ENCODE assay signal across 13 mouse cellular contexts in genomic region chr17:45530346-45530782, GRCm38 (mm10). TPM values are rescaled to one million over a fixed set of nuclear protein-coding genes. Genes with fewer than 3 reads are reported as not detected.
DNase-seq lines count a peak whose midpoint lies in the region; ATAC-seq and TF ChIP-seq lines count a peak whose summit lies in the region.
"Had no signal": no experiment of that assay in that cellular context is flagged by ENCODE, and none has a peak within 500 bp of the region (broad histone marks: within the 10 kb centered on the region; RNA-seq: fewer than 3 reads in every experiment).

No protein-coding gene starts in this region.

- peaks cover 14% of the 10 kb centered on the region; the same call in 1 of the 2 replicates for H3K27me3 ChIP-seq in hindbrain, embryonic 14.5 days (ENCODE audit: control insufficient read depth, insufficient read depth, low read length)
- peaks cover 74% of the 10 kb centered on the region for H3K27me3 ChIP-seq in hindbrain, embryonic 10.5 days (ENCODE audit: insufficient read depth, poor library complexity, severe bottlenecking)

- WGBS in hindbrain, embryonic 14.5 days: 40% methylated on average over 13 of the region's 13 CpGs
- 60% methylated on average over 13 of the region's 13 CpGs for WGBS in hindbrain, embryonic 10.5 days

- no peaks in the 10 kb centered on the region for H3K4me1 ChIP-seq in hindbrain, embryonic 14.5 days (replicated peaks; ENCODE audit: control insufficient read depth, insufficient read depth, low read length)
- H3K4me1 ChIP-seq in hindbrain, embryonic 10.5 days (replicated peaks): peaks cover 12% of the 10 kb centered on the region; the same call in 1 of the 2 replicates

- H3K4me3 ChIP-seq in hindbrain, embryonic 14.5 days (replicated peaks; ENCODE audit: low read length): no peak overlapping the region
- H3K4me3 ChIP-seq in hindbrain, embryonic 10.5 days: no peak overlapping the region
- no peak overlapping the region for H3K4me3 ChIP-seq in left cerebral cortex, adult 2 months
- H3K4me3 ChIP-seq in gastrocnemius, adult 2 months: no peak overlapping the region
- H3K4me3 ChIP-seq: heart, adult 2 months; limb, embryonic 10.5 days had no signal

- no peak overlapping the region for H3K4me2 ChIP-seq in hindbrain, embryonic 14.5 days (replicated peaks)

- no peak overlapping the region for H3K9ac ChIP-seq in hindbrain, embryonic 14.5 days

- no peaks in the 10 kb centered on the region for H3K36me3 ChIP-seq in hindbrain, embryonic 14.5 days (replicated peaks; ENCODE audit: control insufficient read depth, insufficient read depth)
- no peaks in the 10 kb centered on the region for H3K36me3 ChIP-seq in hindbrain, embryonic 10.5 days
- H3K36me3 ChIP-seq: limb, embryonic 10.5 days had no signal

- no peak for TF ChIP-seq CTCF in left cerebral cortex, adult 2 months (IDR thresholded peaks at IDR 0.05)
- TF ChIP-seq CTCF in gastrocnemius, adult 2 months (IDR thresholded peaks at IDR 0.05): no peak

- ATAC-seq in hindbrain, embryonic 14.5 days (ENCODE audit: low FRiP score): peak; percentile 71; the same call in 1 of the 2 replicates
- ATAC-seq: midbrain, embryonic 16.5 days had no signal

- DNase-seq in hindbrain, embryonic 14.5 days (ENCODE audit: low spot score): peak; percentile 42
- DNase-seq in hindbrain, embryonic 10.5 days (ENCODE audit: low spot score): no peak
- DNase-seq in ES-CJ7 (ENCODE audit: low read depth, low spot score): peak; percentile 56
- DNase-seq in cerebellum, adult 9-10 months: peak; percentile 95
- DNase-seq in left cerebral cortex, adult 2 months (ENCODE audit: extremely low spot score in 1 of 2, low spot score in 2 of 2): peak; percentile 64 to 81
- no peak for DNase-seq in gastrocnemius, adult 2 months
- no peak for DNase-seq in c-Kit-positive CD71-positive TER-119-positive erythroid progenitor cells, embryonic 14.5 days (ENCODE audit: low spot score)
- no peak for DNase-seq in adrenal gland, postnatal 4 days (ENCODE audit: low spot score in 2 of 2)
- DNase-seq: heart, adult 2 months; lung, adult 2 months had no signal

- no peaks in the 10 kb centered on the region for H3K9me3 ChIP-seq in hindbrain, embryonic 14.5 days (ENCODE audit: control insufficient read depth, low read length)
- H3K9me3 ChIP-seq in hindbrain, embryonic 10.5 days: no peaks in the 10 kb centered on the region
- H3K9me3 ChIP-seq: limb, embryonic 10.5 days had no signal

- H3K27ac ChIP-seq in hindbrain, embryonic 14.5 days: no peak overlapping the region
- no peak overlapping the region for H3K27ac ChIP-seq in hindbrain, embryonic 10.5 days
- H3K27ac ChIP-seq in left cerebral cortex, adult 2 months: peak overlapping the region; percentile 81
- H3K27ac ChIP-seq in gastrocnemius, adult 2 months: no peak overlapping the region
- H3K27ac ChIP-seq: heart, adult 2 months; limb, embryonic 10.5 days had no signal

- intact Hi-C loops in left cerebral cortex, adult 2 months (cut with DNase I): loop anchor here (1.0 kb wide), 1 partner anchor 8 kb away; no protein-coding TSS in a partner anchor
- intact Hi-C loops in gastrocnemius, adult 2 months (cut with DNase I): no loop called here

RNA-seq across cellular contexts. Expression of gene Tcte1, which starts 7.1 kb away (rescaled TPM):
- 3.8 TPM in 2 replicates for polyA plus RNA-seq in hindbrain, embryonic 14.5 days (2014; fragmentation: Nextera tagmentation; extraction: Ambion mirVana)
- 1.7 and 3.8 TPM in 2 replicates for polyA plus RNA-seq in hindbrain, embryonic 10.5 days (2016; fragmentation: Nextera tagmentation; extraction: Ambion mirVana)
- 1 to 10 TPM; 1.1 to 1.3 TPM for total RNA-seq in left cerebral cortex, adult 2 months (2021)
- total RNA-seq in gastrocnemius, adult 2 months (2021): not detected
- total RNA-seq in adrenal gland, postnatal 4 days (2021): not detected
- total RNA-seq: heart, adult 2 months had no signal
- polyA plus RNA-seq: C2C12 had no signal

RNA-seq across cellular contexts. Expression of gene Tmem151b, which starts 19.1 kb away (rescaled TPM):
- polyA plus RNA-seq in hindbrain, embryonic 14.5 days (2014; fragmentation: Nextera tagmentation; extraction: Ambion mirVana): 15.7 and 16.8 TPM in 2 replicates
- 7.2 and 10.6 TPM in 2 replicates for polyA plus RNA-seq in hindbrain, embryonic 10.5 days (2016; fragmentation: Nextera tagmentation; extraction: Ambion mirVana)
- 100 to 1,000 TPM; 132 to 133 TPM for total RNA-seq in left cerebral cortex, adult 2 months (2021)
- not detected for total RNA-seq in gastrocnemius, adult 2 months (2021)
- 1 to 10 TPM; 1.7 to 3.7 TPM for total RNA-seq in adrenal gland, postnatal 4 days (2021)

RNA-seq across cellular contexts. Expression of gene Aars2, which starts 23.7 kb away (rescaled TPM):
- polyA plus RNA-seq in hindbrain, embryonic 14.5 days (2014; fragmentation: Nextera tagmentation; extraction: Ambion mirVana): 15.2 and 15.8 TPM in 2 replicates
- 27.7 and 35.0 TPM in 2 replicates for polyA plus RNA-seq in hindbrain, embryonic 10.5 days (2016; fragmentation: Nextera tagmentation; extraction: Ambion mirVana)
- 10 to 100 TPM; 27.2 to 29.1 TPM for total RNA-seq in left cerebral cortex, adult 2 months (2021)
- 10 to 100 TPM; 13.4 to 15.8 TPM for total RNA-seq in gastrocnemius, adult 2 months (2021)
- 10 to 100 TPM; 18.4 to 19.0 TPM for total RNA-seq in adrenal gland, postnatal 4 days (2021)

RNA-seq across cellular contexts. Expression of gene Nfkbie, which starts 25.1 kb away (rescaled TPM):
- polyA plus RNA-seq in hindbrain, embryonic 14.5 days (2014; fragmentation: Nextera tagmentation; extraction: Ambion mirVana): 4.3 and 4.7 TPM in 2 replicates
- 8.3 and 9.7 TPM in 2 replicates for polyA plus RNA-seq in hindbrain, embryonic 10.5 days (2016; fragmentation: Nextera tagmentation; extraction: Ambion mirVana)
- 1 to 10 TPM; 2.3 to 2.4 TPM for total RNA-seq in left cerebral cortex, adult 2 months (2021)
- under 1 TPM; 0.36 to 0.43 TPM for total RNA-seq in gastrocnemius, adult 2 months (2021)
- 1 to 10 TPM; 3.0 to 4.5 TPM for total RNA-seq in adrenal gland, postnatal 4 days (2021)

RNA-seq across cellular contexts. Expression of gene Slc35b2, which starts 33.3 kb away (rescaled TPM):
- polyA plus RNA-seq in hindbrain, embryonic 14.5 days (2014; fragmentation: Nextera tagmentation; extraction: Ambion mirVana): 83.1 and 84.2 TPM in 2 replicates
- 121 TPM in 2 replicates for polyA plus RNA-seq in hindbrain, embryonic 10.5 days (2016; fragmentation: Nextera tagmentation; extraction: Ambion mirVana)
- 10 to 100 TPM; 21.5 to 26.3 TPM for total RNA-seq in left cerebral cortex, adult 2 months (2021)
- total RNA-seq in gastrocnemius, adult 2 months (2021): 10 to 100 TPM; 16.0 to 17.3 TPM
- 10 to 100 TPM; 69.2 to 71.8 TPM for total RNA-seq in adrenal gland, postnatal 4 days (2021)

Comparison
In these comparisons a context has a peak if more than half of its experiments do, and no peak if none do; other contexts are left out.
1. DNase-seq: peak in hindbrain, embryonic 14.5 days (single experiment), ES-CJ7 (single experiment), cerebellum, adult 9-10 months (single experiment) and left cerebral cortex, adult 2 months (2 of 2); none in hindbrain, embryonic 10.5 days (single experiment), gastrocnemius, adult 2 months (single experiment), c-Kit-positive CD71-positive TER-119-positive erythroid progenitor cells, embryonic 14.5 days (single experiment) and adrenal gland, postnatal 4 days (0 of 2).
2. RNA of gene Tmem151b, which starts 19.1 kb away (total RNA-seq): 132 to 133 TPM in left cerebral cortex, adult 2 months; 1.7 to 3.7 TPM in adrenal gland, postnatal 4 days and not detected in gastrocnemius, adult 2 months; every median in the first group is over 10 times any median in the second.